Mouse (Mus musculus) intestine, embryonic 16.5 days (tissue): ENCODE data around the gene Gpat3. TPM values are rescaled to one million over a fixed set of nuclear protein-coding genes. Genes with fewer than 3 reads are reported as not detected.

Experiments used
- ATAC-seq: fragments of 200-750 bp; cut with Nextera tagmentation; 2 replicates; pipeline ENCODE4 v1.8.0; 2017; ENCODE audit warnings: moderate TSS enrichment, moderate library complexity
- H3K27ac ChIP-seq: fragments of 300-500 bp; sonication (generic); 2 replicates; pipeline ENCODE4 v1.5.1; 2014; ENCODE audit warnings: mild to moderate bottlenecking, low read length
- H3K27me3 ChIP-seq: fragments of 300-500 bp; sonication (generic); replicated peaks from 2 replicates; pipeline ENCODE4 v1.6.1; 2014; ENCODE audit warnings: low read length, control low read depth, mixed read lengths; ENCODE audit not compliant: control insufficient read depth, insufficient read depth
- H3K36me3 ChIP-seq: fragments of 300-500 bp; sonication (generic); 2 replicates; pipeline ENCODE4 v1.6.1; 2014; ENCODE audit warnings: low read length, control low read depth; ENCODE audit not compliant: control insufficient read depth, insufficient read depth
- H3K4me1 ChIP-seq: fragments of 300-500 bp; sonication (generic); 2 replicates; pipeline ENCODE4 v1.6.1; 2014; ENCODE audit warnings: low read length, control low read depth, mixed read lengths; ENCODE audit not compliant: control insufficient read depth, insufficient read depth
- H3K4me2 ChIP-seq: fragments of 300-500 bp; sonication (generic); 2 replicates; pipeline ENCODE4 v1.6.1; 2014; ENCODE audit warnings: low read depth, low read length, control low read depth
- H3K4me3 ChIP-seq: fragments of 300-500 bp; sonication (generic); 2 replicates; pipeline ENCODE4 v1.5.1; 2014; ENCODE audit warnings: mild to moderate bottlenecking, low read length
- H3K9ac ChIP-seq: fragments of 300-500 bp; sonication (generic); 2 replicates; pipeline ENCODE4 v1.6.1; 2014; ENCODE audit warnings: low read depth, low read length
- H3K9me3 ChIP-seq: fragments of 300-500 bp; sonication (generic); 2 replicates; pipeline ENCODE4 v1.6.1; 2016; ENCODE audit warnings: low read length, control low read depth; ENCODE audit not compliant: control insufficient read depth
- WGBS: fragments of 180-500 bp; shearing (Covaris S2); extraction: QIAGEN DNeasy Blood & Tissue Kit; methylation state at CpG from one replicate; pipeline ENCODE4 v1.1.7; 2014; 5-methylcytosine and 5-hydroxymethylcytosine counted together
- polyA plus RNA-seq: library from polyadenylated mRNA; unstranded; fragments of >200 nt; fragmentation: Nextera tagmentation; extraction: Ambion mirVana; gene quantifications from 2 replicates; pipeline ENCODE4 v1.2.1, GENCODE M21; 2015

The Gpat3 gene
- 20.5 and 25.2 TPM in 2 replicates for polyA plus RNA-seq

- Histone ChIP-seq H3K9me3 (0 out of 2 replicates have a peak, but pooled peaks cover 4% of the 10 kb centered on the region), H3K27ac (peak within 1 kb of the TSS; percentile 85), H3K36me3 (no peaks in the 10 kb centered on the region), H3K4me1 (peaks cover 9% of the 10 kb centered on the region), H3K4me3 (peak within 1 kb of the TSS; percentile 72), H3K4me2 (peak within 1 kb of the TSS; percentile 94), H3K9ac (peak within 1 kb of the TSS; percentile 82), H3K27me3 (0 out of 2 replicates have a peak, but pooled peaks cover 4% of the 10 kb centered on the region)
- ATAC-seq: peak; percentile 45
- WGBS: 0% methylated on average over 16 of the region's 16 CpGs
Observed at GRCm38 (mm10) chr5:100845485-100845847, at the start of gene Gpat3. Gene Gpat3, plus strand, starts transcription at chr5:100845713.

GRCm38 (mm10) chr5:100798165-100798860 lies 47.2 kb upstream of the Gpat3 start, which contains the start of the genes Helq and Mrps18c:
Gene Helq, minus strand, starts transcription at chr5:100798598.
Gene Mrps18c, plus strand, starts transcription at chr5:100798627.
- H3K9ac ChIP-seq: peak within 1 kb of the TSS; percentile 84
- no peak within 1 kb of the TSS; the same call in 1 of the 2 replicates for H3K27ac ChIP-seq
- peaks cover 3% of the 10 kb centered on the region; the same call in 1 of the 2 replicates for H3K4me1 ChIP-seq
- no peaks in the 10 kb centered on the region for H3K9me3 ChIP-seq
- H3K36me3 ChIP-seq: no peaks in the 10 kb centered on the region
- peak within 1 kb of the TSS; percentile 85 for H3K4me2 ChIP-seq
- H3K4me3 ChIP-seq: peak within 1 kb of the TSS; percentile 88
- no peaks in the 10 kb centered on the region for H3K27me3 ChIP-seq
- WGBS: under 1% methylated on average over 67 of the region's 67 CpGs
- peak; percentile 98 for ATAC-seq

- Histone ChIP-seq H3K4me1 (peaks cover 3% of the 10 kb centered on the region; the same call in 1 of the 2 replicates), H3K9ac (no peak overlapping the region), H3K4me2 (no peak overlapping the region), H3K27ac (no peak overlapping the region), H3K36me3 (no peaks in the 10 kb centered on the region), H3K4me3 (no peak overlapping the region), H3K27me3 (no peaks in the 10 kb centered on the region), H3K9me3 (no peaks in the 10 kb centered on the region)
- 60% methylated on average over 4 of the region's 4 CpGs for WGBS
- ATAC-seq: no peak
Observed at GRCm38 (mm10) chr5:100818341-100818740, 27.2 kb upstream of the Gpat3 start.

GRCm38 (mm10) chr5:100819568-100820480 lies 25.7 kb upstream of the Gpat3 start:
- H3K27me3 ChIP-seq: no peaks in the 10 kb centered on the region
- H3K4me3 ChIP-seq: peak overlapping the region; percentile 83
- H3K9ac ChIP-seq: peak overlapping the region; percentile 98
- no peaks in the 10 kb centered on the region for H3K36me3 ChIP-seq
- H3K9me3 ChIP-seq: no peaks in the 10 kb centered on the region
- peak overlapping the region; percentile 78 for H3K4me2 ChIP-seq
- ATAC-seq: peak; percentile 37; the same call in 1 of the 2 replicates
- H3K4me1 ChIP-seq: peaks cover 3% of the 10 kb centered on the region; the same call in 1 of the 2 replicates
- H3K27ac ChIP-seq: peak overlapping the region; percentile 74
- WGBS: 26% methylated on average over 16 of the region's 16 CpGs

- peak; percentile 97 for ATAC-seq
- Histone ChIP-seq H3K4me3 (peak within 1 kb of the TSS; percentile 83), H3K4me2 (peak within 1 kb of the TSS; percentile 78), H3K36me3 (no peaks in the 10 kb centered on the region), H3K4me1 (peaks cover 3% of the 10 kb centered on the region; the same call in 1 of the 2 replicates), H3K9me3 (no peaks in the 10 kb centered on the region), H3K27ac (peak within 1 kb of the TSS; percentile 74), H3K27me3 (no peaks in the 10 kb centered on the region), H3K9ac (peak within 1 kb of the TSS; percentile 98)
- WGBS: under 1% methylated on average over 63 of the region's 63 CpGs
Observed at GRCm38 (mm10) chr5:100820483-100821184, 24.9 kb upstream of the Gpat3 start, which contains the start of gene Abraxas1. Gene Abraxas1, minus strand, starts transcription at chr5:100820965.

GRCm38 (mm10) chr5:100821375-100821774 lies 24.1 kb upstream of the Gpat3 start:
- Histone ChIP-seq H3K4me3 (no peak overlapping the region), H3K4me2 (no peak overlapping the region; the same call in 1 of the 2 replicates), H3K9ac (no peak overlapping the region), H3K9me3 (no peaks in the 10 kb centered on the region), H3K27me3 (no peaks in the 10 kb centered on the region), H3K36me3 (no peaks in the 10 kb centered on the region), H3K27ac (no peak overlapping the region), H3K4me1 (peaks cover 3% of the 10 kb centered on the region; the same call in 1 of the 2 replicates)
- ATAC-seq: no peak
- WGBS: 77% methylated on average over 8 of the region's 8 CpGs

- Histone ChIP-seq H3K27me3 (no peaks in the 10 kb centered on the region), H3K27ac (no peak overlapping the region), H3K4me1 (peaks cover 3% of the 10 kb centered on the region; the same call in 1 of the 2 replicates), H3K9me3 (no peaks in the 10 kb centered on the region), H3K4me2 (no peak overlapping the region), H3K4me3 (no peak overlapping the region), H3K36me3 (no peaks in the 10 kb centered on the region), H3K9ac (no peak overlapping the region)
- WGBS: 86% methylated on average over 7 of the region's 7 CpGs
- no peak for ATAC-seq
Observed at GRCm38 (mm10) chr5:100822826-100823225, 22.7 kb upstream of the Gpat3 start.

GRCm38 (mm10) chr5:100825975-100826374 lies 19.5 kb upstream of the Gpat3 start:
- H3K4me2 ChIP-seq: no peak overlapping the region
- no peaks in the 10 kb centered on the region for H3K36me3 ChIP-seq
- ATAC-seq: no peak
- no peak overlapping the region for H3K4me3 ChIP-seq
- H3K27ac ChIP-seq: no peak overlapping the region
- no peak overlapping the region for H3K9ac ChIP-seq
- no peaks in the 10 kb centered on the region for H3K27me3 ChIP-seq
- H3K4me1 ChIP-seq: no peaks in the 10 kb centered on the region
- 24% methylated on average over 2 of the region's 2 CpGs for WGBS
- H3K9me3 ChIP-seq: no peaks in the 10 kb centered on the region
